Mouse (Mus musculus): ENCODE data around the gene Dcbld1. TPM values are rescaled to one million over a fixed set of nuclear protein-coding genes. Genes with fewer than 3 reads are reported as not detected.
"Not testable (repeated sequence)": the region's sequence is repeated elsewhere in the genome, so short reads cannot be mapped to it uniquely, and the experiment has no call there.

Gene Dcbld1
- polyA plus RNA-seq, 1 experiment from 2014 or later = 28.9 TPM

DNA sequence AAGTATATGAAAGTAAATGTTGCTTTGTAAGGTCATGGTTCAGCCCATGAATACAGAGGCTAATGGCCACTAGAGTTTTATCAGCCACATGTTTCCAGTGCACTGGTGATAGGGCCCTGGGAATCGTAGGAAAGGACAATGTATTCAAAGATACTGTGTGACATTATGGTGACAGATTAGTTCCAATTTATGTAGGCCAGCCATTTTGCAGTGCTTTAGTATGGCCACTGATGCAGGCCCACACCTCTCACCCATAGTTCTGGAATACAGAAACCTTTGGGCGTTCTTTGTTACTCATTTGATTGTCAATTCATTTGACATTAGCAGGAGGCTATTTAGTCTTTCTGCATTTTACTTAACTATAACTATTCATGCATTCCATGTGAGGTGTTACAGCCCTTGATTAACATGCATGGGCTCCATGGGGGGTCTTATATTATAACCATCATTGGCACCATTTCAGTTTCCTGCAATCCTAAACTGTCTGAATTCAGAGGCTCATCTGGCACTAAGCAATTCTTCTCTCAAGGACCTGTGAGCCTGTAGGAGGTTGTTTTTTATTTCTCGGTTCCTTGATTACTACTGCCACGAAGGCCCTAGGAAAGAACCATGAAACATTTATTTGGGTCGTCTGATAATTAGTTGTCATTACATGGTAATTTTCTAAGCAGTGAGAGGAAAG, 54.6 kb downstream of the Dcbld1 start:
- H3K36me3 ChIP-seq (ENCODE audit: control insufficient read depth, insufficient read depth, low read length) = no peaks in the 10 kb centered on the region
- H3K4me1 ChIP-seq (ENCODE audit: control insufficient read depth, insufficient read depth, low read length) = no peaks in the 10 kb centered on the region
- 0 out of 2 replicates have a peak overlapping the region, but pooled peaks have one; percentile 12 for H3K27ac ChIP-seq (ENCODE audit: low read depth, low read length)
- H3K27me3 ChIP-seq (ENCODE audit: control insufficient read depth, insufficient read depth, low read length) = no peaks in the 10 kb centered on the region
- H3K4me3 ChIP-seq (ENCODE audit: low read depth, low read length) = no peak overlapping the region
- H3K9me3 ChIP-seq (ENCODE audit: control insufficient read depth, low read length) = no peaks in the 10 kb centered on the region
- no peak overlapping the region for H3K4me2 ChIP-seq (ENCODE audit: low read depth, low read length)
- peak; percentile 62; the same call in 1 of the 2 replicates for ATAC-seq (ENCODE audit: low read depth)
- WGBS = 19% methylated on average over 5 of the region's 5 CpGs
- no peak overlapping the region for H3K9ac ChIP-seq (replicated peaks; ENCODE audit: low read depth, low read length)

DNA sequence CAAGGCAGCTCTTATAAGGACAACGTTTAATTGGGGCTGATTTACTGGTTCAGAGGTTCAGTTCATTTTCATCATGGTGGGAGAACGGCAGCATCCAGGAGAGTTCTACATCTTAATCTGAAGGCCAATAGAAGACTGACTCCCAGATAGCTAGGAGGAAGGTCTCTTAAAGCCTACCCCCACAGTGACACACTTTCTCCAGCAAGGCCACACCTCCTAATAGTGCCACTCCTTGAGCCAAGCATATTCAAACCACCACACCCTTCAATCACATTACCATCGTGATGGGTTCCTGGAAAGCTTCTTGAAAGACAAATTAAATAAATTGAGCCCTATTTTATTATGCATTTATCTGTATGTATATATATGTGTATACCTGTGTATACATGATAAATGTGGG, 55.8 kb downstream of the Dcbld1 start:
- H3K27me3 ChIP-seq (ENCODE audit: control insufficient read depth, insufficient read depth, low read length) = no peaks in the 10 kb centered on the region
- no peak overlapping the region for H3K4me3 ChIP-seq (ENCODE audit: low read depth, low read length)
- H3K9me3 ChIP-seq (ENCODE audit: control insufficient read depth, low read length) = no peaks in the 10 kb centered on the region
- no peaks in the 10 kb centered on the region for H3K36me3 ChIP-seq (ENCODE audit: control insufficient read depth, insufficient read depth, low read length)
- H3K4me2 ChIP-seq (ENCODE audit: low read depth, low read length) = no peak overlapping the region
- no peak overlapping the region for H3K27ac ChIP-seq (ENCODE audit: low read depth, low read length)
- no peaks in the 10 kb centered on the region for H3K4me1 ChIP-seq (ENCODE audit: control insufficient read depth, insufficient read depth, low read length)
- 85% methylated on average over 3 of the region's 3 CpGs for WGBS
- H3K9ac ChIP-seq (replicated peaks; ENCODE audit: low read depth, low read length) = no peak overlapping the region
- no peak for ATAC-seq (ENCODE audit: low read depth)

DNA sequence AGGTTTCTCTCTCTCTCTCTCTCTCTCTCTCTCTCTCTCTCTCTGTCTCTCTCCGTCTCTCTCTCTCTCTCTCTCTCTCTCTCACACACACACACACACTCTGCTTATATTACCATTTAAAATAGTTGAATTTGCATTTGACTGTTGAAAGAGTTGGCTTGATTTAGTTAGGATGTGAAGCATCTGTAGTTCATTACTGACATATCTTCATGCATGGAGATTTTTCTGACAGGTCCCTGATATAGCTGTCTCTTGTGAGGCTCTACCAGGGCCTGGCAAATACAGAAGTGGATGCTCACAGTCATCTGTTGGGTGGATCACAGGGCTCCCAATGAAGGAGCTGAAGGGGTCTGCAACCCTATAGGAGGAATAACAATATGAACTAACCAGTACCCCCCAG, 59.0 kb downstream of the Dcbld1 start:
- WGBS = 67% methylated on average over 1 of the region's 1 CpGs
- H3K4me2 ChIP-seq (ENCODE audit: low read depth, low read length); H3K4me1 ChIP-seq (ENCODE audit: control insufficient read depth, insufficient read depth, low read length); H3K9ac ChIP-seq (replicated peaks; ENCODE audit: low read depth, low read length); ATAC-seq (ENCODE audit: low read depth); H3K27me3 ChIP-seq (ENCODE audit: control insufficient read depth, insufficient read depth, low read length); H3K27ac ChIP-seq (ENCODE audit: low read depth, low read length); H3K36me3 ChIP-seq (ENCODE audit: control insufficient read depth, insufficient read depth, low read length); H3K9me3 ChIP-seq (ENCODE audit: control insufficient read depth, low read length); H3K4me3 ChIP-seq (ENCODE audit: low read depth, low read length): not testable (repeated sequence)

DNA sequence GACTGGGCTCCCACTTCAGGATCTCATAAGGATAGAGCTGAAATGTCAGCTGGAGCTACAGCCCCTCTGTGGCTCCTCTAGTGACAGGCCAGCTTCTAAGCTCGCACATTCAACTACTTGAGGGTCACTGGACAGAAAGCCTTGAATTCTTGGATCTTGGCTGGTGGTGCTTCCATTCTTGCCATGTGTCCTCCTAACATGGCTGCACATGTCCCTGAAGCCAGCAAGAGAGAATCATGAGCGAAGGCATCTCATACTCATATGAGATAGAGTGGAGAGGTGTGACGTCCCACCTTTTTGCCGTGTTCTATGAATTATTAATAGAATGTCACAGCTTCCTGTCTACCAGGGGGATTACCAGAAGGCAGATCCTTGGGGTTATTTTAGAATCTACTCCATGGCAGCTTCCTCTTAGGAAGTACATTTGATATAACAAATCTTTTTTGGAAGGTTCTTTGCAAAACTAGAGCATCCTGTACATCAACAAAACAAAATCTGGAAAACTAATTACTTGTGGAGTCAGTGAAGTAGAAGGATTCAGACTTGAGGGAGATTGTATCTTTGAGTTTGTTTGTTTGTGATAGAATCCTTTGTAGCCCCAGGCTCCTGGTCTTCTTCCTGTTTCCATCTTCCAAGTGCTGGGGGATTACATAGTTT, 60.6 kb downstream of the Dcbld1 start:
- H3K4me1 ChIP-seq (ENCODE audit: control insufficient read depth, insufficient read depth, low read length) = no peaks in the 10 kb centered on the region
- no peak overlapping the region for H3K9ac ChIP-seq (replicated peaks; ENCODE audit: low read depth, low read length)
- no peak overlapping the region for H3K4me3 ChIP-seq (ENCODE audit: low read depth, low read length)
- H3K36me3 ChIP-seq (ENCODE audit: control insufficient read depth, insufficient read depth, low read length) = no peaks in the 10 kb centered on the region
- H3K4me2 ChIP-seq (ENCODE audit: low read depth, low read length) = no peak overlapping the region
- H3K27ac ChIP-seq (ENCODE audit: low read depth, low read length) = no peak overlapping the region
- no peak for ATAC-seq (ENCODE audit: low read depth)
- no peaks in the 10 kb centered on the region for H3K9me3 ChIP-seq (ENCODE audit: control insufficient read depth, low read length)
- H3K27me3 ChIP-seq (ENCODE audit: control insufficient read depth, insufficient read depth, low read length) = no peaks in the 10 kb centered on the region
- 88% methylated on average over 4 of the region's 4 CpGs for WGBS

DNA sequence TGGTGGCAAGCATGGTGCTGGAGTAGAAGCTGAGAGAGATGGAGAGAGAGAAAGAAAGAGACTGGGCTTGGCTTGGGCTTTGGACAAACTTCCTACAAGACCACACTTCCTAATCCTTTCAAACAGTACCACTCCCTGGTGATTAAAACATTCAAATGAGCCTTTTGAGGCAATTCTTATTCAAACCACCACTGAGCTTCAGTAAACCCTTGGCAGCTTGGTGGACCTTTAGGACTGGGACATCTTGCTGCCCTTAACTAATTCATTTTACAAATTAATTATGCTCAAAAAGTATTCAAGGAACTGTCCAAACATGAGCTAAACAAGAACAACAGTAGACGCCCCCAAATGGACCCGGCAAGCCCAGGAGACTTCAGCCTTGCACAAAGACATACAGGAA, 62.5 kb downstream of the Dcbld1 start:
- Histone ChIP-seq H3K36me3 (ENCODE audit: control insufficient read depth, insufficient read depth, low read length) (no peaks in the 10 kb centered on the region), H3K27ac (ENCODE audit: low read depth, low read length) (no peak overlapping the region), H3K9ac (replicated peaks; ENCODE audit: low read depth, low read length) (no peak overlapping the region), H3K4me3 (ENCODE audit: low read depth, low read length) (no peak overlapping the region), H3K9me3 (ENCODE audit: control insufficient read depth, low read length) (no peaks in the 10 kb centered on the region), H3K27me3 (ENCODE audit: control insufficient read depth, insufficient read depth, low read length) (no peaks in the 10 kb centered on the region), H3K4me2 (ENCODE audit: low read depth, low read length) (no peak overlapping the region), H3K4me1 (ENCODE audit: control insufficient read depth, insufficient read depth, low read length) (no peaks in the 10 kb centered on the region)
- no peak for ATAC-seq (ENCODE audit: low read depth)
- 94% methylated on average over 2 of the region's 2 CpGs for WGBS

DNA sequence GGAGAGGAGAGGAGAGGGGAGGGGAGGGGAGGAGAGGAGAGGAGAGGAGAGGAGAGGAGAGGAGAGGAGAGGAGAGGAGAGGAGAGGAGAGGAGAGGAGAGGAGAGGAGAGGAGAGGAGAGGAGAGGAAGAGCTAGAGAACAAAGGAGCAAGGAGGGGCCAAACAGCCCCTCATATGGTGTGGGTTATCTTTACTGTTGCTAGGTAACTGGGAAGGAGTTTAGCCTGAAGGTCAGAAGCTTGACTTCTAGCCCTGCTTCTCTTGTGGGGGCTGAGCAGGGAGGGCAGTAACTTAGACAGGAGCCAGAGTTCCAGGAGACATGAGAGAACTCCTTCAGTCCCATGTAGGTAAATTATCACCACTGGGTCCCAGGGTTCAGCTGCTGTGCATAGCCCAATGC, 65.1 kb downstream of the Dcbld1 start:
- not testable (repeated sequence) for H3K27ac ChIP-seq (ENCODE audit: low read depth, low read length); H3K4me3 ChIP-seq (ENCODE audit: low read depth, low read length); H3K36me3 ChIP-seq (ENCODE audit: control insufficient read depth, insufficient read depth, low read length); H3K27me3 ChIP-seq (ENCODE audit: control insufficient read depth, insufficient read depth, low read length); ATAC-seq (ENCODE audit: low read depth); H3K9ac ChIP-seq (replicated peaks; ENCODE audit: low read depth, low read length); H3K4me1 ChIP-seq (ENCODE audit: control insufficient read depth, insufficient read depth, low read length); H3K4me2 ChIP-seq (ENCODE audit: low read depth, low read length); H3K9me3 ChIP-seq (ENCODE audit: control insufficient read depth, low read length)

DNA sequence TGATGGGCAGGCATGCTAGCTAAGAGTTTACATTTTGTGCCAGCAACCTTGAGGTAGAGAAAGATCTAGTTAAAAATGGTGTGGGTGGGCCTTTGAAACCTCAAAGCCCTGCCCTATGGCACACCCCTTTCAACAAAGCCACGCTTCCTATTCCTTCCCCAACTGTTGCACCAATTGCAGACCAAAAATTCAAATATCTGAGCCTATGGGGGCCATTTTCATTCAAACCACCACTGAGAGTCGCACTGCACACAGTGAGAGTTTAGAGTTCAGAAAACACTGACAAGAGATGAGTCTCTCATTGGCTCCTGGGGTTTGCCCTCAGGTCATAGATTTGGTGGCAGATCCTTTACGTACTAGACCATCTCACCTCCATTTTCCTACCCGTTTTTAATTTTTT, 68.3 kb downstream of the Dcbld1 start:
- Histone ChIP-seq H3K27ac (ENCODE audit: low read depth, low read length) (no peak overlapping the region), H3K4me1 (ENCODE audit: control insufficient read depth, insufficient read depth, low read length) (no peaks in the 10 kb centered on the region), H3K4me3 (ENCODE audit: low read depth, low read length) (no peak overlapping the region), H3K27me3 (ENCODE audit: control insufficient read depth, insufficient read depth, low read length) (no peaks in the 10 kb centered on the region), H3K9ac (replicated peaks; ENCODE audit: low read depth, low read length) (no peak overlapping the region), H3K9me3 (ENCODE audit: control insufficient read depth, low read length) (no peaks in the 10 kb centered on the region), H3K4me2 (ENCODE audit: low read depth, low read length) (no peak overlapping the region), H3K36me3 (ENCODE audit: control insufficient read depth, insufficient read depth, low read length) (no peaks in the 10 kb centered on the region)
- WGBS = 97% methylated on average over 4 of the region's 4 CpGs
- no peak for ATAC-seq (ENCODE audit: low read depth)

DNA sequence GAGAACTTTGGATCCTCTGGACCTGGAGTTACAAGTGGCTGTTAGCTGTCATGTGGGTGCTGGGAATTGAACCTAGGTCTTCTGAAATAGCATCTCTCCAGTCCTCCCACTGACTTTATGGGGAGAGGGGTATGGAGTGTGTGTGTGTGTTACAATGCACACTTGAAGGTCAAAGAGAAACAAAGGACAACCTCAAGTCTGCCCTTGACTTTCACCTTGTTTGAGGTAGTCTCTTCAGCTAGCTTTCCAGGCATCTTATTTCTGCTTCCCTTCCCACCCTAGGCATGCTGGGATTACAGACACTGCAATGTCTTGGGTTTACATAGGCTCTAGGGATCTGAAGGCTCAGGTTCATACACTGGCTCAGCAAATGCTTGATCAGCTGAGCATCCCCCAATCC, 68.9 kb downstream of the Dcbld1 start:
- no peak overlapping the region for H3K4me3 ChIP-seq (ENCODE audit: low read depth, low read length)
- no peaks in the 10 kb centered on the region for H3K36me3 ChIP-seq (ENCODE audit: control insufficient read depth, insufficient read depth, low read length)
- no peak for ATAC-seq (ENCODE audit: low read depth)
- no peaks in the 10 kb centered on the region for H3K27me3 ChIP-seq (ENCODE audit: control insufficient read depth, insufficient read depth, low read length)
- no peak overlapping the region for H3K9ac ChIP-seq (replicated peaks; ENCODE audit: low read depth, low read length)
- H3K27ac ChIP-seq (ENCODE audit: low read depth, low read length) = no peak overlapping the region
- H3K9me3 ChIP-seq (ENCODE audit: control insufficient read depth, low read length) = no peaks in the 10 kb centered on the region
- no peaks in the 10 kb centered on the region for H3K4me1 ChIP-seq (ENCODE audit: control insufficient read depth, insufficient read depth, low read length)
- H3K4me2 ChIP-seq (ENCODE audit: low read depth, low read length) = no peak overlapping the region

DNA sequence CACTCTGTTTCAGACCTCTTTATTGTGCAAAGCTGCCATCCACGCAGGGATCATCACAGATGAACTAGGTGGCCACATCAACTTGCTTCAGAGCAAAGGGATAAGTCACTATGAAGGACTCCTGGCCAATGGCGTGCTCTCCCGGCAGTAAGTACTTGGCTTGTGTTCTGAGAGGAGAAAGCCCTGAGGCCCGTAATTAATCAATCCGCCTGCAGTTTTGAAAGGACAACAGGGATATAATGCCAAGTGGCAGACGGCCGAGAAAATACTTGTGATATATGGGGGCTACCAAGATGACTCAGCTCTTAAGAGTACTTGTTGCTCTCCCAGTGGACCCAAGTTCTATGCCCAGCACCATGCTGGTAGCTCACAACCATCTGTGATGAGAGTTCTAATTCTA, 71.2 kb downstream of the Dcbld1 start:
- 63% methylated on average over 7 of the region's 7 CpGs for WGBS
- ATAC-seq (ENCODE audit: low read depth) = 0 out of 2 replicates have a peak, but pooled peaks have one; percentile 16
- no peak overlapping the region for H3K4me3 ChIP-seq (ENCODE audit: low read depth, low read length)
- H3K27ac ChIP-seq (ENCODE audit: low read depth, low read length) = no peak overlapping the region
- no peak overlapping the region for H3K9ac ChIP-seq (replicated peaks; ENCODE audit: low read depth, low read length)
- no peak overlapping the region for H3K4me2 ChIP-seq (ENCODE audit: low read depth, low read length)
- H3K27me3 ChIP-seq (ENCODE audit: control insufficient read depth, insufficient read depth, low read length) = no peaks in the 10 kb centered on the region
- H3K36me3 ChIP-seq (ENCODE audit: control insufficient read depth, insufficient read depth, low read length) = no peaks in the 10 kb centered on the region
- H3K9me3 ChIP-seq (ENCODE audit: control insufficient read depth, low read length) = no peaks in the 10 kb centered on the region
- H3K4me1 ChIP-seq (ENCODE audit: control insufficient read depth, insufficient read depth, low read length) = no peaks in the 10 kb centered on the region

All from neural tube, embryonic 14.5 days (tissue).